Mouse (Mus musculus): ENCODE data around the gene Itgb8. TPM values are rescaled to one million over a fixed set of nuclear protein-coding genes. Genes with fewer than 3 reads are reported as not detected.

The Itgb8 gene
- total and polyA plus RNA-seq, 3 experiments, result not detected

DNA sequence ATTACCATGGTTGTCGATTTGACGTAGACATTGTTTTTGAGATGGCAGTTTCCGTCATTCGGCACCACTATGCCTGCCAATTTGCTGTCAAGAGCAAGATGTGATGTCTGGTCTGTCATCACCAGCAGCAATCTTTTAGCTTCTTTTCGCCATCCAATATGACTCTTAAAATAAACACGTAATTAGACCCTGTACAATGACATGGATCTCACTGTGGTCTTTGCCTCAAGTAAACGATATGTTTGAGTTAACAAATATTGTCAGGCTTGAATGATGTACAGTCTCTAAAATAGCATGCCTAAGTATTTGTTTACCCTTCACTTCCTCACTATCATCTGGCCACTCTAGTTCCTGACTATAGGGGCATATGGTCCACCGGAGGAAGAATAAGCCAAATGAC, 48.8 kb downstream of the Itgb8 start:
- H3K4me2 ChIP-seq (ENCODE audit: insufficient read depth, low read depth, poor library complexity, severe bottlenecking), result no peak overlapping the region

DNA sequence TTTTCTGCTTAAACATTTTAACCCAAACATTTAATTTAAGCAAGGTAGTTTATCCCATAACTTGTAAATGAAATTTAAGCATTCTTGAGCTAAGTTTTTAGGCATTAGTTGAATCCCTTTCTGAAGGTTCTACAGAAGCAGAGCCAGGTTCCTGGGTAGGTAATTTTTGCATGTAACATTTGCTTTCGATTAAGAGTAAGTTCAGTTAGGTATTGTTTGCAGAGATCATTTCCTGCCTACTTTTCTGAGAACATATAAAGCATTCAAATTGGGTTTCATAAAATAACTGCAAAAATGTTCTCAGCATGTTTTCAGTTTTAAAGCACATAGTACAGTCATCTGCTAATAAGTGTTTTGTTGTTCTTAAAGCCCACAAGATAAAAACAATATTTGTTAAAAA, 53.2 kb downstream of the Itgb8 start:
- H3K27ac ChIP-seq (ENCODE audit: insufficient read depth, low read depth), result no peak overlapping the region
- in situ Hi-C loops (cut with MboI; ENCODE audit: low pct_ligation_motif_present, low pct_unique_long_range_greater_than_20kb, low sequenced_read_pairs) (no loop called here), dilution Hi-C loops (cut with MboI; ENCODE audit: extremely low pct_ligation_motif_present, extremely low pct_unique_long_range_greater_than_20kb, low sequenced_read_pairs) (no loop called here)
- H3K4me1 ChIP-seq (ENCODE audit: control insufficient read depth in 1 of 2, insufficient read depth in 2 of 2), result no peaks in the 10 kb centered on the region
- no peak overlapping the region for H3K4me3 ChIP-seq (replicated peaks in 1 of 3; ENCODE audit: low read depth in 2 of 3, low read length in 2 of 3, poor library complexity in 1 of 3)
- no peaks in the 10 kb centered on the region for H3K9me3 ChIP-seq (replicated peaks; ENCODE audit: low read length)
- no peaks in the 10 kb centered on the region for H3K79me2 ChIP-seq (replicated peaks; ENCODE audit: control insufficient read depth, extremely low read depth, insufficient read depth, poor library complexity, severe bottlenecking)
- no peak overlapping the region for H3K4me2 ChIP-seq (ENCODE audit: insufficient read depth, low read depth, poor library complexity, severe bottlenecking)
- DNase-seq (ENCODE audit: extremely low read depth), result no peak
- H3K36me3 ChIP-seq (replicated peaks in 1 of 2; ENCODE audit: control insufficient read depth in 1 of 2, insufficient read depth in 1 of 2, low read length in 1 of 2), result no peaks in the 10 kb centered on the region
- TF ChIP-seq JUND (conservative IDR thresholded peaks at IDR 0.05; ENCODE audit: low read depth, low read length) (no peak), MEF2A (IDR thresholded peaks at IDR 0.05; ENCODE audit: borderline replicate concordance, low read depth, low read length) (no peak), POLR2AphosphoS2 (IDR thresholded peaks at IDR 0.05; ENCODE audit: low read depth, low read length) (no peak), E2F4 (IDR thresholded peaks at IDR 0.05; ENCODE audit: insufficient replicate concordance, low read depth, low read length) (no peak), JUN (IDR thresholded peaks at IDR 0.05; ENCODE audit: insufficient read depth, low read depth, low read length) (no peak), CTCF (conservative IDR thresholded peaks at IDR 0.05 in 1 of 2, IDR thresholded peaks at IDR 0.05 in 1 of 2; ENCODE audit: low read depth in 2 of 2, low read length in 2 of 2) (no peak), USF2 (conservative IDR thresholded peaks at IDR 0.05; ENCODE audit: low read depth, low read length) (no peak), KAT2A (IDR thresholded peaks at IDR 0.05; ENCODE audit: insufficient replicate concordance, low read length) (no peak), HCFC1 (IDR thresholded peaks at IDR 0.05; ENCODE audit: low read depth, low read length) (no peak), NRF1 (IDR thresholded peaks at IDR 0.05; ENCODE audit: low read depth, low read length) (no peak), ETS1 (conservative IDR thresholded peaks at IDR 0.05; ENCODE audit: low read depth, low read length) (no peak), TCF12 (IDR thresholded peaks at IDR 0.05; ENCODE audit: low read depth, low read length) (no peak), EP300 (IDR thresholded peaks at IDR 0.05; ENCODE audit: low read length) (no peak), CHD1 (IDR thresholded peaks at IDR 0.05; ENCODE audit: low read depth, low read length) (no peak), ELF1 (IDR thresholded peaks at IDR 0.05; ENCODE audit: low read depth, low read length) (no peak), MAFK (IDR thresholded peaks at IDR 0.05; ENCODE audit: insufficient replicate concordance, low read length) (no peak)
- no peaks in the 10 kb centered on the region for H3K27me3 ChIP-seq (replicated peaks)
- no peak overlapping the region for H3K9ac ChIP-seq (ENCODE audit: insufficient read depth, low read depth)

More for the DNA sequence above, 48.8 kb downstream of the Itgb8 start:
- Histone ChIP-seq H3K4me3 (replicated peaks in 1 of 3; ENCODE audit: low read depth in 2 of 3, low read length in 2 of 3, poor library complexity in 1 of 3) (no peak overlapping the region), H3K27ac (ENCODE audit: insufficient read depth, low read depth) (no peak overlapping the region), H3K9ac (ENCODE audit: insufficient read depth, low read depth) (no peak overlapping the region), H3K4me1 (ENCODE audit: control insufficient read depth in 1 of 2, insufficient read depth in 2 of 2) (no peaks in the 10 kb centered on the region), H3K27me3 (replicated peaks) (no peaks in the 10 kb centered on the region), H3K36me3 (replicated peaks in 1 of 2; ENCODE audit: control insufficient read depth in 1 of 2, insufficient read depth in 1 of 2, low read length in 1 of 2) (no peaks in the 10 kb centered on the region), H3K9me3 (replicated peaks; ENCODE audit: low read length) (no peaks in the 10 kb centered on the region), H3K79me2 (replicated peaks; ENCODE audit: control insufficient read depth, extremely low read depth, insufficient read depth, poor library complexity, severe bottlenecking) (no peaks in the 10 kb centered on the region)
- dilution Hi-C loops (cut with MboI; ENCODE audit: extremely low pct_ligation_motif_present, extremely low pct_unique_long_range_greater_than_20kb, low sequenced_read_pairs) (no loop called here), in situ Hi-C loops (cut with MboI; ENCODE audit: low pct_ligation_motif_present, low pct_unique_long_range_greater_than_20kb, low sequenced_read_pairs) (no loop called here)
- TF ChIP-seq POLR2A (IDR thresholded peaks at IDR 0.05; ENCODE audit: low read depth, low read length) (no peak), TCF12 (IDR thresholded peaks at IDR 0.05; ENCODE audit: low read depth, low read length) (no peak), UBTF (IDR thresholded peaks at IDR 0.05; ENCODE audit: low read depth, low read length) (no peak), HCFC1 (IDR thresholded peaks at IDR 0.05; ENCODE audit: low read depth, low read length) (no peak), ZNF384 (IDR thresholded peaks at IDR 0.05; ENCODE audit: low read depth, low read length) (no peak), USF2 (conservative IDR thresholded peaks at IDR 0.05; ENCODE audit: low read depth, low read length) (no peak), BHLHE40 (IDR thresholded peaks at IDR 0.05; ENCODE audit: low read depth, low read length) (no peak), MXI1 (IDR thresholded peaks at IDR 0.05; ENCODE audit: low read depth, low read length) (no peak), GABPA (IDR thresholded peaks at IDR 0.05; ENCODE audit: insufficient replicate concordance, low read depth, low read length) (no peak)
- DNase-seq (ENCODE audit: extremely low read depth), result no peak
